Mouse (Mus musculus) adrenal gland, adult 18-20 months (tissue): ENCODE data around the gene Lysmd1. TPM values are rescaled to one million over a fixed set of nuclear protein-coding genes. Genes with fewer than 3 reads are reported as not detected.

Experiments used
- DNase-seq, 2 experiments: peaks; one replicate each; pipeline ENCODE4 v3.0.0; 2021 to 2022; ENCODE audit warnings: low spot score in 2 of 2
- total RNA-seq, 2 experiments: library from RNA; stranded (reverse); gene quantifications; 1 replicate in 1 of 2; 2 replicates in 1 of 2; pipeline ENCODE4 v1.2.3; 2021

Gene Lysmd1
- total RNA-seq, 2 experiments from 2014 or later, result 6.6 to 7.8 TPM

DNA sequence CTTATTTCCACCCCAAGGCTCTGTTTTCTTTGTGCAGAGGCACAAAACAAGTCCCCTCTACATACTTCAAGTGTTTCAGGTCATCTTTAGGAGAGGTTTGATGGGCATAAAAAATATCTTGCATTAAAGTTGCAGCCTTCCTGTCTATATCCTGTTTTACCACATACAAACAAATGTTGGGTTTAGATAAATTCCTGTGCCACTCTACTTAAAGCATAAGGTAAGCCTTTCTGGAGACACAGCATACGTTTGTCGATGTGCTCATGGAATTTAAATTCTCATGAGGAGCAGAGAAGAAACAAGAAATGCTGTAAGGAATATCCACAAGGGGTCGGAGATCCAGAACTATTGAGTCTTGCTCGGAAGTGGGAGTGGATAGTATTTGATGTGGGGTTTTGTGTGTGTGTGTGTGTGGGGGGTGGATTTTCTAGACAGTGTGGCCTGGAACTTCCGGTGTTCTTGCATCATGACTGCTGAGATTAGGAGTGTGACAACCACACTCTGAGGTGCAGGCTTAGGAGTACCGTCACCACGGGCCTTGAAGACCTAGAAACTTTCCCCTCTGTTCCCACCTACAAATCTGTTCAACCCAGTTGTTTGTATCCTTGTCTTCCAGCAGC is 1.7 kb downstream of the Lysmd1 start:
- no peak for DNase-seq

DNA sequence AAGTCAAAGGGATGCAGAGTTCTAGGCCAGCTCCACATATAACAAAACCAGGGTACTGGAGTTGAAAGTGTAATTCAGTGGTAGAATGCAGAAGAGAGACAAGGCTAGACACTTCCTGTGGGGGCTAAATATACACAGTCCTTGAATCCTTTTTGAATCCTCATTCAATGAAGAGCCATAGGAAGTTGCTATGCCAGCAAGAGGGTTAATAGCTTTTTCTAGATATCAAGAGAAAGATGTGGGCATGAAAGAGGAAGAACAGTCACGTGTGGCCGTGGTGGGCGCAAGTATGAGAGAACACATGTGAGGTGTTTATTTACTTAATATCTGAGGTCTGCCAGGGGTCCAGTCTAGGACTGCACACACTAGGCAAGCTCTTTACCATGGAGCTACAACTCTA is 2.4 kb downstream of the Lysmd1 start:
- DNase-seq, result no peak

DNA sequence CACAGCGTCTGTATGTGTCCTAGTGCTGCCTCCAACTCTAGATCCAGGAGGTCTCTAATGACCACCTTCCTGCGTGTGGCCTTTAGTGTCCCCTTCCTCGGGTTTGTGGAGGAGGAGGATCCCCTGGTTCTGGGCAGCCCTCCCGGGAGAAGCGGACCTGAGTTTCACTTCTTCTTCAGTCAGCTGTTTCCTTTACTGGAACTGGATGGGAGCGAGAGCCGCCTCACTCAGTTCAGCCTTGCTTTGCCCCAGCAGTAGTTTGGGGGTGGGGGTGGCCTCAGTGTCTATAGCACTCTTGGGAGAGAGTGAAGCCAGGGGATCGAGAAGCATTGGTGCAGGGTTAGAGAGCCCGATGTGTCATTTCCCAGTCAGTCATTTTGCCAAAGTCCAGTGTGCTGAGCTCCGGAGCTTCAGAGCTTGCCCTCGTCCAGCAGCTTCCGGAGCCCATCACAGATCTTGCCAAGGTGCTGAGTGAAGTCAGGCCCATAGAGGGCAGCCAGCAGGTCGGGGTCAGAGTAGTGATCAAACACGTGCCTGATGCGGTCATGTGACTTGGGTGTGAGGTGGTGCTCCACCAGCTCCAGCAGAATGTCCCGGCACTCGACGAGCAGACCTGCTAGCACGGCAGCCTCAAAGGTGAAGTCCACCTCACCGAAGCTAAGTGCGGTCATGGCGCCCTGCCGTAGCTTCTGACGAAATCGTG is 5.8 kb downstream of the Lysmd1 start:
- DNase-seq, result no peak

DNA sequence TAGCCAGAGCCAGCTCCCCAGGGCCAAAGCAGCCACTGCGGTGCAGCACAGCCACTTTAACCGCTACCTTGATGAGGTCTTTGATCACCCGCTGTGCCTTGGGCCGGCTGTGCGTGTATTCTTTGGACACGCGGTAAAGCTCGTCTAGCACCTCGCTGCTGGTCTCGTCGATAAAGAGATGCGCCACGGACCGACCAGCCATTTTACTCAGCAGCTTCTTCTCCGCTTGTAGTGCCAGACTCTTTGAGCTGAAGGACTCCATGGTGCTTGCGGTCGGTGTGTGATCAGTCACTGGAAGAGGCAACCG is 6.4 kb downstream of the Lysmd1 start:
- DNase-seq, result no peak

DNA sequence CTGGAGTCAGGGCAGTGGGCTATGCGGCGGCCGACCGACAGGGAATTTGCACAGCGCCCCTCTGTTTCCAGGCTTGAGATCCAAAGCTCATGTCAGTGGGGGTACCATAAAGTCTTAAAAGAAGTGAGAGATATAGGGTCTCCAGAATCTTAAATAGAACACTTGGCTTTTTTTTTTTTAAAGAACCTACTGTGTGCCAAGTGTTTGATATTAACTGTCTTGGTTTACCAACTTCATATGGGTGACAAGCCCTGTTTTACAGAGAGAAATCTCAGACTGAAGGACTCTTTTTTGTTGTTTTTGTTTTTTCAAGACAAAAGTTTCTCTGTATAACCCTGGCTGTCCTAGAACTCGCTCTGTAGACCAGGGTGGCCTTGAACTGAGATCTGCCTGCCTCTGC is 6.9 kb downstream of the Lysmd1 start:
- DNase-seq, result no peak

DNA sequence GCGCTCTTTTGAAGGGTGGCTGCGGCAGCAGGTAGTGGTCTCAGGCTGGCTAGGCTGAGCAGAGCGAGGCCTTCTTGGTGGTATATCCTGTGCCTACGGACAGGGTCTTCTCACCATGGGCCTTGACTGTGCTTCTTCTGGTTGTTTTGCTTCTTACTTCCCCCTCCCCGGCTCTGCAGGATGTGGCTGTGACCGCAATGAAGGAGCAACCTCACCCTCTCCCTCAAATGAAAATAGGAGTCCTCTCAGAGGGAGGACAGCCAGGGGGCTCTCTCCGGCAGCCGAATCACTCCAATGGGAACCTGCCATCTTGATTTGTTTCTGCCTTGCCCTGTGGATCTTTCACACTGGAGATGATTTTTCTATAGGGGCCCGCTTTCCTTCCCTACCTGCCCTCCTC is 7.6 kb downstream of the Lysmd1 start:
- DNase-seq, result no peak

DNA sequence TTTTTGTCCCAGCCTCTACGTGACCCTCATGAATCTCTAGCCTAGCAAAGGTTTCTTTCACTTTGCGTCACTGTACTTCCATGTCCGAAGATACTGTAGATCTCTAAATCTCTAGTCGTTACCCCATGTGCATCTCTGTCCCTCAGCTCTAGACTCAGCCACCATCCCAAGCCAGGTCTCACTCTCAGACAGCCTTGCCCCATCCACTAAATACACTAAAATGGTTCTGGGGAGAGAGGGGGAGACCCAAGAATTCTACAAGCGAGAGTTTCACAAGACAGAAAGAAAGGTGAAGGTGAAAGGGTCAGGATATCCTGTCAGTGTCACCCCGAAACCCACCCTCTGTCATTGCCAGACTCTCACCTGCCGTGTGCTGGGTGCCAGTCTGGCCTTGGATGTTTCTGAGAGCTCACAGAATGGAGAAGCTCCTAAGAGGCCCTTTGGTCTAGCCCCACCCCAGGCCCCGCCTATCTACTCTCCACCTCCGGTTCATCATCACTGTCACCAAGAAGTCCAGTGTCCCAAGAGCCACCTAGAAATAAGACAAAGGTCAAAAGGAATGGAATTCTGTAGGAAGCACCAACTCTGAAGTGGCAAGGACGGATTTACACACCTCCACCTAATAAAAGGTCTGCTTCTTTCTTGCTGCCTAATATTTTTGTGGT is 8.2 kb downstream of the Lysmd1 start, which contains the start of gene Tnfaip8l2:
Gene Tnfaip8l2 (minus strand): TSS at position 409 of the 665 bp plus-strand sequence.
- DNase-seq, result no peak

- DNase-seq, result peak; percentile 88 to 90
These were observed 8.7 kb downstream of the Lysmd1 start for GRCm38 (mm10) chr3:95142617-95143011.

- no peak for DNase-seq
These were observed 14.0 kb downstream of the Lysmd1 start for GRCm38 (mm10) chr3:95147924-95148323.

DNA sequence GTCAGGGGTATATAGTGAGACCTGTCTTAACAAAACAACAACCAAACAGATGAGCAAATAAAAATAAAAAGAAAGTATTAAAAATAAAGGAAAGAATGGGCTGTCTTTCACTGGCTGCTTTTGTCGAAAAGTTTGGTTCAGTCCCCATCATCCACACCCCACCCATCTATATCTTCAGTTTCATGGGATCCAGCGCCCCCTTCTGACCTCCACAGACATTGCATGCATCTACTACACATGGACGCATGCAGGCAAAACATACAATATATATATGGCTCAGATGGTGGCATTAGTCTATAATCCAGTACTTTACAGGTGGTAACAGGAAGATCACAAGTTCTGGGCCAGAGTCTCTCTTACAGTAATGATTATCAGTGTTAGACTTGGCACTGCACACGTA is 20.0 kb downstream of the Lysmd1 start:
- DNase-seq, result peak; percentile 33 to 54

DNA sequence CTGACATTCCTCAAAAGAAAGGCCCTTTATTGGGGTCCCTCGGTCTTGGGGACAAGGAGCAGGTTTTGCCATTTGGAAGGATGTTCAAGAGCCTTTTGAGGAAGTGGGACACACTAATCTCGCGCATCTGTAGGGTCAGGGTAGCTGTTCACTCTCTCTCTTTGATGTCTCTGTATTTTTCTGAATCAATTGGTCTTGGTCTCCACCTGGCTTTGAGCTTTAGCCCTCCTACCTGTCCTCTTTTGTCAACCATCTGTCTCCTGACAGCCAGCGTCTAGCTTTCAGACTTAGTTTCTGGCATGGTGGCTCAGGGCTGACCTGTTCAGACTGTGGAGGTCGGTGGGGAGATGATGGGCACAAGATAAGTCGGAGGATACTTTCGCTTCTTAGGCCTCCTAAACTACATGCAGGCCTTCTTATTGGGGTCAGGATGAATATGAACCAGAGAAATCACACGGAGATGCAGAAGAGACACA is 25.7 kb downstream of the Lysmd1 start:
- DNase-seq, result no peak

GRCm38 (mm10) chr3:95159987-95160963 is 26.4 kb downstream of the Lysmd1 start, which contains the start of gene Sema6c:
Gene Sema6c (plus strand): TSS chr3:95160457.
- DNase-seq, result peak; percentile 83

GRCm38 (mm10) chr3:95161041-95161551 is 27.2 kb downstream of the Lysmd1 start:
- DNase-seq, result no peak

GRCm38 (mm10) chr3:95161618-95162344 is 27.9 kb downstream of the Lysmd1 start:
- no peak for DNase-seq

- no peak for DNase-seq
These were observed 28.4 kb downstream of the Lysmd1 start for GRCm38 (mm10) chr3:95162345-95162628.

DNA sequence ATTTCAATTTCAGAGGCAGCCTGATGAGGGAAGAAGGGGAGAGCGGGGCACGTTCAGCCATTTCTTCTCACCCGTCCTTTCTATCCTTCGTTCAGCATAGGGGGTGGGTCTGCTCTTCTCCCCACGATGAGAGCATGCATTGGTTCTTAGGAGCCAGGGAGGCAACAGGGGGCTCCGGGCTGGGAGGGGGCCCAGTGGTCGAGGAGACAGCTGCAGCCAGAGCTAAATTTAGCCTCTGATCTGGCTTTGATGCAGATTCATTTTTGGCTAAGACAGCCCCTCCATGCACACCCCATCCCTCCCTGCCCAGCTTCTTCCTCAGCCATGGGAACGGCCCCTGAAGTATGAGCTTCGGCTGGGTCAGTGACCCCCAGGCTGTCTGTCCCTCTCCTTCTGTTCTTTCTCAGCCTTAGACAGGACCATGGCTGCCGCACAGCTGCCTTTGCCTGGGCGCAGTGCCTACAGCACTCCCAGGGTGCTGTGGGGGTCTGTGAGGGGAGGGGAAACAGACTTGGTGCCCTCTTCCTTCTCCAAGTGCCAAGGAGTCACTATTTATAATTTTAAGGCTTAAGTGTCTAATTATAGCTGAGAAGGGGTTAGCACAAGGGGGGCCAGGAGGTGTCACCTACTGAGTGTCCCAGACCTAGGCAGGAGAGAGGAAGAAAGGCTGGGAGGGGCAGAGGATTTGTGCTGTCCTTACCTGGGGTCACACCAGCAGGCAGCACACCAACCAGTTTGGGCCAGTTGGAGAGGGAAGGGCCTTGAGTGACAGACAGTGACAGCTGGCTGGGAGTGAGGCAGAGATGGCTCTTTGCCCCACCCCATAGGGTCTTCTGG is 29.7 kb downstream of the Lysmd1 start:
- DNase-seq, result no peak

GRCm38 (mm10) chr3:95164256-95164550 is 30.3 kb downstream of the Lysmd1 start:
- DNase-seq, result no peak

- no peak for DNase-seq
These were observed 31.0 kb downstream of the Lysmd1 start for GRCm38 (mm10) chr3:95164840-95165239.

DNA sequence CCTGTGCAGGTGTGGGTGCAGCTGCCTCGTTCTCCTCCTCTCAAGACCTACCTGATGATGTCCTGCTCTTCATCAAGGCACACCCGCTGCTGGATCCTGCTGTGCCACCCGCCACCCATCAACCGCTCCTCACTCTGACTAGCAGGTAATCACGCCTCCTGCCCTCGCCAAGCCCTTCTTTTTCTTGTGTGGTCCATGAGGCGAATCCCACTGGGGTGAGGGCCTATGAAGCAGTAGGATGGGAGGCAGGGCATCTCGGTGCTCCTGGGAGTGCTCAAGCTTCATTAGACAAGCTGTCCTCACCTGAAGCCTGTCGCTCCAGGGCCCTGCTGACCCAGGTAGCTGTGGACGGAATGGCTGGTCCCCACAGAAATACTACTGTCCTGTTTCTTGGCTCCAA is 36.1 kb downstream of the Lysmd1 start:
- no peak for DNase-seq

DNA sequence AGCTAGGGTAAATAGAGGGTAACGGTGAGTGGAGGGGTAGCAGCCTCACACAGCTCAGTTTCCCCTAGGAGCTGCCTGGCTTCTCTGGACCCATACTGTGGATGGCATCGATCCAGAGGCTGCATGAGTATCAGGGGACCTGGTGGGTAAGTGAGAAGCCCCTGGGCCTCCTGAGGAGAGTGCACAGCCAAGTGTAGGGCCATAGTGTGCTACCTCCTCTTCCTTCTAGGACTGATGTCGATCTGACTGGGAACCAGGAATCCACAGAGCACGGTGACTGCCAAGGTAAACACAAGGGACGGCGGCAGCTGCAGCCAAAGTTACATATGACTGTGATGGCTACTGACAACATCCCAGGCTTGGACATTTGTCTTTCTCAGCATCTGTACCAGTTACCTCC is 37.2 kb downstream of the Lysmd1 start:
- no peak for DNase-seq
